Mouse (Mus musculus) thymus, adult 2 months (tissue): Measurements from ENCODE around the gene Zfp37. TPM values are rescaled to one million over a fixed set of nuclear protein-coding genes. Genes with fewer than 3 reads are reported as not detected.

Experiments
- DNase-seq: peaks from one replicate; pipeline ENCODE4 v3.0.0; 2021
- H3K27ac ChIP-seq: fragments of 200-500 bp; 2 replicates; pipeline ENCODE4 v1.5.1; 2012; ENCODE audit warnings: low read length, control low read depth; ENCODE audit not compliant: control insufficient read depth, insufficient read depth
- H3K27me3 ChIP-seq: fragments of 200-500 bp; 2 replicates; pipeline ENCODE4 v1.6.1; 2012; ENCODE audit warnings: mild to moderate bottlenecking, low read length, moderate library complexity, mixed read lengths; ENCODE audit not compliant: control insufficient read depth, insufficient read depth
- H3K36me3 ChIP-seq: fragments of 200-500 bp; 2 replicates; pipeline ENCODE4 v1.6.1; 2012; ENCODE audit warnings: mild to moderate bottlenecking, low read length, moderate library complexity; ENCODE audit not compliant: control insufficient read depth, insufficient read depth
- H3K4me1 ChIP-seq: fragments of 200-500 bp; replicated peaks from 2 replicates; pipeline ENCODE4 v1.6.1; 2012; ENCODE audit warnings: low read length; ENCODE audit not compliant: control insufficient read depth, insufficient read depth
- H3K4me3 ChIP-seq: fragments of 200-500 bp; 2 replicates; pipeline ENCODE4 v1.5.1; 2012; ENCODE audit warnings: mild to moderate bottlenecking, low read length, control low read depth, moderate library complexity; ENCODE audit not compliant: control insufficient read depth, insufficient read depth
- CTCF ChIP-seq: fragments of 200-500 bp; IDR thresholded peaks from 2 replicates; pipeline ENCODE4 v1.5.1; 2012; ENCODE audit warnings: mild to moderate bottlenecking, control low read depth, low read length, moderate library complexity, borderline replicate concordance; ENCODE audit not compliant: control insufficient read depth, poor library complexity, insufficient read depth; ENCODE audit errors: extremely low read depth
- POLR2A ChIP-seq: fragments of 200-500 bp; IDR thresholded peaks from 2 replicates; pipeline ENCODE4 v1.6.1; 2012; ENCODE audit warnings: mild to moderate bottlenecking, low read length, control low read depth, moderate library complexity; ENCODE audit not compliant: control insufficient read depth, poor library complexity, insufficient read depth; ENCODE audit errors: extremely low read depth
- WGBS: fragments of 180-500 bp; shearing (Covaris S2); methylation state at CpG from one replicate; pipeline ENCODE4 v1.1.7; 2018; 5-methylcytosine and 5-hydroxymethylcytosine counted together
- polyA plus RNA-seq: library from polyadenylated mRNA; depleted of rRNA; stranded (reverse); fragments of >200 nt; gene quantifications from 2 replicates; pipeline ENCODE4 v1.2.3, GENCODE M21; 2012

Gene Zfp37
- polyA plus RNA-seq, 1 experiment = 0.12 TPM

- Histone ChIP-seq H3K4me1 (no peaks in the 10 kb centered on the region), H3K27me3 (no peaks in the 10 kb centered on the region), H3K27ac (no peak overlapping the region), H3K36me3 (no peaks in the 10 kb centered on the region), H3K4me3 (no peak overlapping the region)
- 84% methylated on average over 7 of the region's 7 CpGs for WGBS
- TF ChIP-seq CTCF (no peak), POLR2A (no peak)
- DNase-seq = peak; percentile 14
Observed at GRCm38 (mm10) chr4:62229448-62229847, 1.4 kb downstream of the Zfp37 start.

- no peak overlapping the region for H3K4me3 ChIP-seq
- no peak overlapping the region for H3K27ac ChIP-seq
- DNase-seq = peak; percentile 11
- 41% methylated on average over 10 of the region's 10 CpGs for WGBS
- H3K27me3 ChIP-seq = no peaks in the 10 kb centered on the region
- no peaks in the 10 kb centered on the region for H3K36me3 ChIP-seq
- H3K4me1 ChIP-seq = no peaks in the 10 kb centered on the region
- TF ChIP-seq POLR2A = no peak
- TF ChIP-seq CTCF = no peak
Observed at GRCm38 (mm10) chr4:62228391-62228790, 2.5 kb downstream of the Zfp37 start.

DNA sequence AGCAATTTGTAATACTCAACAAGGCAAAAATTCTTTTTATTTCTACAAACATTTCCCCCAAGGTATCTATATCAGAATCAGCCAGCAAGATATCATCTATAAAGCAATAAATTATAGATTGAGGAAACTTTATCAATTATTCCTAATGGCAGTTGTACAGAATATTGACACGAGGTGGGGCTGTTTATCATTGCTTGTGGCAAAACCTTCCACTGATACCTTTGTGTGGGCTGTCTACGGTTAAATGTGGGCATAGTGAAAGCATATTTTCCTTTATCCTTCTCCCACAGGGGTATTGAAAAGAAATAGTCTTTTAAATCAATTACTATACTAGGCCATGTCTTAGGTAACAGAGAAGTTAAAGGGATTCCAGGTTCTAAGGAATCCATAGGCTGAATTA lies 17.4 kb downstream of the Zfp37 start:
- no peak for TF ChIP-seq POLR2A
- no peak for TF ChIP-seq CTCF
- Histone ChIP-seq H3K27ac (no peak overlapping the region), H3K27me3 (no peaks in the 10 kb centered on the region), H3K4me3 (no peak overlapping the region), H3K4me1 (no peaks in the 10 kb centered on the region), H3K36me3 (no peaks in the 10 kb centered on the region)
- 82% methylated on average over 2 of the region's 2 CpGs for WGBS
- no peak for DNase-seq

DNA sequence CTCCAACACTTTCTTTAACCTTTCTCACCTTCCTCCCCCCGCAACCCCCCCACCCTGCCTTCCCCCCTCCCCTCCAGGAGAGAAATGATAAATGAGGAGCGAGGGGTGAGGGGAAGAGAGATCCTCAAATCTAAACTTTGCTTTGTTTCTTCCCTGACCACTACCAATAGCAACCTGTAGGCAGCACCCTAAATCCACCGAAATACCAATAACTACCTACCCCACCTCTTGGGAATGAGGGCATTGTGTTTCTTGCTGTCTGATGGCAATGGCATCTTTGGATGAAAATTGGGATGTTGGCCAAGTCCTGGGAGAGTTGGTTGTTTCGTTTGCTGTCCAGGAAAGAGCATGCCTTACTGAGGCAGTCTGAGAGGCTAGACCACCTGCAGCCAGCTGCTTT lies 20.8 kb downstream of the Zfp37 start:
- H3K4me1 ChIP-seq = no peaks in the 10 kb centered on the region
- no peaks in the 10 kb centered on the region; the same call in 1 of the 2 replicates for H3K27me3 ChIP-seq
- H3K4me3 ChIP-seq = no peak overlapping the region
- no peak overlapping the region for H3K27ac ChIP-seq
- H3K36me3 ChIP-seq = no peaks in the 10 kb centered on the region
- 72% methylated on average over 4 of the region's 4 CpGs for WGBS
- TF ChIP-seq CTCF (no peak), POLR2A (no peak)
- no peak for DNase-seq

- Histone ChIP-seq H3K4me1 (no peaks in the 10 kb centered on the region), H3K27ac (no peak overlapping the region), H3K27me3 (no peaks in the 10 kb centered on the region; the same call in 1 of the 2 replicates), H3K4me3 (no peak overlapping the region), H3K36me3 (no peaks in the 10 kb centered on the region)
- no peak for DNase-seq
- TF ChIP-seq POLR2A (no peak), CTCF (no peak)
- 19% methylated on average over 19 of the region's 19 CpGs for WGBS
Observed at GRCm38 (mm10) chr4:62208696-62209380, 22.0 kb downstream of the Zfp37 start.

DNA sequence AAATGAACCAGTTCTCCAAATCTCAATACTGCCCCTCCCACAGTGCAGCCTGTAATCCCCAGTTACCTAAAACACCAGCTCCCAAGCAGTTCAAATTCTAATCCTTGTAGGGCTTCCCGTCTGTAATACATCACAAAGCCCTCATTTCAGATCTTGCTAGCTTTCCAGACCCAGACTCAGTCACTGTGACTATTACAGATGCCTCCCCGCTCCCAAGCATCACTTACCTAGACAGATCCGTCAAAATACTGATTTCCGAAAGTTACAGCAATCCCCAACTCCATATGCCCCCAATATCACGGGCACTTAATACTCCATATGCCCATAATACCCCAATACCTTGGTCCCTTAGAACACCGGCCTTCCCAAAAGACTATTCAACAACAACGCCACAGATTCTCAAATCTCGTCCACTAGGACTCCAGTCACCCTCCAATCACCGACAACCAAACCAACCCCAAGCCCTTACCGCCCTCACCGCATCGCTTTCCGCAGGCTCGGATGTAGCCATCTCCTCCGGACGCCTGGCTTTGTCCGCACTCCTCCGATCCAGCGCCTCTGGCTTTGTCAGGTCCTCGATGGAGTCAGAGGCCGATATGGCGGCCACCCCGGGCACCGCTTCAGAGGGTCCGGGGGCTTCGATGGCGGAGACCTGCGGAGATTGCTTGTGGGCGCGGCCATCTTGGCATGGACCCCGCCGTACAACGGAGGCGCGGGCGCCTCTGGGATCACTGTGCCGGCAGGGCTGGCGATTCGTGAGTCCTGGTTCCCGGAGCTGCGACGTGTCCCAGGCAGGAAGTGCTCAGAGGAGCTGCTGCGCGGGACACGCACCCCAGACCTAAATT lies 22.8 kb downstream of the Zfp37 start:
- peak; percentile 2 for DNase-seq
- no peaks in the 10 kb centered on the region for H3K4me1 ChIP-seq
- H3K27ac ChIP-seq = no peak overlapping the region
- H3K36me3 ChIP-seq = no peaks in the 10 kb centered on the region
- WGBS = 10% methylated on average over 45 of the region's 45 CpGs
- H3K27me3 ChIP-seq = no peaks in the 10 kb centered on the region; the same call in 1 of the 2 replicates
- H3K4me3 ChIP-seq = peak overlapping the region; percentile 20; the same call in 1 of the 2 replicates
- TF ChIP-seq CTCF (no peak), POLR2A (no peak)
